Comparison of ENCODE assay signal across 8 mouse cellular contexts in genomic region chr19:47330743-47331227, GRCm38 (mm10).
DNase-seq lines count a peak whose midpoint lies in the region; ATAC-seq and TF ChIP-seq lines count a peak whose summit lies in the region.

No protein-coding gene starts in this region.

- WGBS in embryonic facial prominence, embryonic 11.5 days, result 7% methylated on average over 10 of the region's 10 CpGs
- WGBS in limb, embryonic 12.5 days, result 4% methylated on average over 10 of the region's 10 CpGs
- WGBS in midbrain, embryonic 16.5 days, result 15% methylated on average over 10 of the region's 10 CpGs

- no peaks in the 10 kb centered on the region for H3K4me1 ChIP-seq in MEL (ENCODE audit: control insufficient read depth in 1 of 2, insufficient read depth in 2 of 2, low read length in 2 of 2)
- peaks cover 19% of the 10 kb centered on the region for H3K4me1 ChIP-seq in embryonic facial prominence, embryonic 11.5 days (ENCODE audit: control insufficient read depth, insufficient read depth, low read length)
- peaks cover 84% of the 10 kb centered on the region for H3K4me1 ChIP-seq in limb, embryonic 12.5 days (replicated peaks)
- peaks cover 21% of the 10 kb centered on the region; the same call in 1 of the 2 replicates for H3K4me1 ChIP-seq in midbrain, embryonic 16.5 days (ENCODE audit: control insufficient read depth, insufficient read depth, low read length)

- TF ChIP-seq CTCF in MEL (IDR thresholded peaks at IDR 0.05 in 2 of 3, conservative IDR thresholded peaks at IDR 0.05 in 1 of 3; ENCODE audit: control insufficient read depth in 1 of 3, insufficient read depth in 1 of 3, low read depth in 2 of 3, low read length in 3 of 3, poor library complexity in 1 of 3, severe bottlenecking in 1 of 3), result no peak

- H3K27ac ChIP-seq in MEL (ENCODE audit: control insufficient read depth, low read depth, low read length), result no peak overlapping the region
- H3K27ac ChIP-seq in embryonic facial prominence, embryonic 11.5 days (replicated peaks; ENCODE audit: low read depth, low read length), result peak overlapping the region; percentile 69
- H3K27ac ChIP-seq in limb, embryonic 12.5 days, result peak overlapping the region; percentile 94
- 0 out of 2 replicates have a peak overlapping the region, but pooled peaks have one; percentile 47 for H3K27ac ChIP-seq in midbrain, embryonic 16.5 days (ENCODE audit: low read length)

- no peaks in the 10 kb centered on the region for H3K36me3 ChIP-seq in MEL (ENCODE audit: control insufficient read depth in 1 of 2, insufficient read depth in 2 of 2, low read length in 2 of 2)
- no peaks in the 10 kb centered on the region for H3K36me3 ChIP-seq in embryonic facial prominence, embryonic 11.5 days (replicated peaks; ENCODE audit: control insufficient read depth, insufficient read depth, low read depth, low read length)
- no peaks in the 10 kb centered on the region for H3K36me3 ChIP-seq in limb, embryonic 12.5 days
- no peaks in the 10 kb centered on the region for H3K36me3 ChIP-seq in midbrain, embryonic 16.5 days (ENCODE audit: control insufficient read depth, insufficient read depth, low read length)

- no peaks in the 10 kb centered on the region for H3K9me3 ChIP-seq in MEL (replicated peaks; ENCODE audit: insufficient read depth, low read length)
- H3K9me3 ChIP-seq in embryonic facial prominence, embryonic 11.5 days (replicated peaks; ENCODE audit: control insufficient read depth, low read length), result no peaks in the 10 kb centered on the region
- no peaks in the 10 kb centered on the region for H3K9me3 ChIP-seq in limb, embryonic 12.5 days
- H3K9me3 ChIP-seq in midbrain, embryonic 16.5 days (replicated peaks; ENCODE audit: control insufficient read depth, low read length, poor library complexity, severe bottlenecking), result no peaks in the 10 kb centered on the region

- no peak for TF ChIP-seq RAD21 in MEL (IDR thresholded peaks at IDR 0.05; ENCODE audit: low read depth, low read length)

- H3K9ac ChIP-seq in MEL (ENCODE audit: control insufficient read depth, low read depth, low read length, poor library complexity, severe bottlenecking), result no peak overlapping the region
- peak overlapping the region; percentile 29 for H3K9ac ChIP-seq in embryonic facial prominence, embryonic 11.5 days (replicated peaks; ENCODE audit: low read length)
- H3K9ac ChIP-seq in limb, embryonic 12.5 days (replicated peaks), result peak overlapping the region; percentile 38
- H3K9ac ChIP-seq in midbrain, embryonic 16.5 days (ENCODE audit: low read depth, low read length), result 0 out of 2 replicates have a peak overlapping the region, but pooled peaks have one; percentile 38

- TF ChIP-seq EP300 in MEL (IDR thresholded peaks at IDR 0.05; ENCODE audit: low read depth in 1 of 2, low read length in 2 of 2), result no peak

- ATAC-seq in embryonic facial prominence, embryonic 11.5 days (replicated peaks; ENCODE audit: insufficient number of reproducible peaks, low FRiP score, low TSS enrichment, low read depth), result peak; percentile 87
- ATAC-seq in limb, embryonic 12.5 days (ENCODE audit: insufficient number of reproducible peaks, insufficient read depth, low FRiP score, low TSS enrichment, low read depth), result peak; percentile 89
- peak; percentile 38 for ATAC-seq in midbrain, embryonic 16.5 days

- H3K4me2 ChIP-seq in embryonic facial prominence, embryonic 11.5 days (ENCODE audit: low read depth, low read length), result peak overlapping the region; percentile 16
- peak overlapping the region; percentile 35 for H3K4me2 ChIP-seq in limb, embryonic 12.5 days
- peak overlapping the region; percentile 14; the same call in 1 of the 2 replicates for H3K4me2 ChIP-seq in midbrain, embryonic 16.5 days (ENCODE audit: low read length)

- DNase-seq in MEL (ENCODE audit: low read depth, low spot score), result no peak
- peak; percentile 92 for DNase-seq in embryonic facial prominence, embryonic 11.5 days (ENCODE audit: low spot score)
- DNase-seq in heart, postnatal 14 days, result peak; percentile 59 to 66
- DNase-seq in yolk sac, embryonic 10.5 days (ENCODE audit: low spot score), result peak; percentile 89
- no peak for DNase-seq in c-Kit-positive CD71-positive TER-119-positive erythroid progenitor cells, embryonic 14.5 days (ENCODE audit: low spot score)
- no peak for DNase-seq in left cerebral cortex, postnatal 4 days

- H3K79me2 ChIP-seq in MEL (ENCODE audit: control insufficient read depth, insufficient read depth, low read length, poor library complexity), result no peaks in the 10 kb centered on the region

- no peak overlapping the region for H3K4me3 ChIP-seq in MEL (ENCODE audit: control insufficient read depth in 1 of 2, insufficient read depth in 1 of 2, low read depth in 2 of 2, low read length in 2 of 2)
- H3K4me3 ChIP-seq in embryonic facial prominence, embryonic 11.5 days (ENCODE audit: low read depth, low read length), result no peak overlapping the region
- H3K4me3 ChIP-seq in limb, embryonic 12.5 days (replicated peaks), result no peak overlapping the region
- H3K4me3 ChIP-seq in midbrain, embryonic 16.5 days (ENCODE audit: low read depth, low read length), result no peak overlapping the region

- H3K27me3 ChIP-seq in MEL (ENCODE audit: control insufficient read depth in 1 of 2, insufficient read depth in 2 of 2, low read length in 2 of 2), result no peaks in the 10 kb centered on the region
- no peaks in the 10 kb centered on the region for H3K27me3 ChIP-seq in embryonic facial prominence, embryonic 11.5 days (ENCODE audit: control insufficient read depth, insufficient read depth, low read length)
- no peaks in the 10 kb centered on the region for H3K27me3 ChIP-seq in limb, embryonic 12.5 days
- no peaks in the 10 kb centered on the region for H3K27me3 ChIP-seq in midbrain, embryonic 16.5 days (ENCODE audit: control insufficient read depth, insufficient read depth, low read depth, low read length)

- intact Hi-C loops in heart, postnatal 14 days (cut with DNase I), result no loop called here
- intact Hi-C loops in left cerebral cortex, postnatal 4 days (cut with DNase I), result no loop called here

- no peak for TF ChIP-seq POLR2A in MEL (IDR thresholded peaks at IDR 0.05; ENCODE audit: control insufficient read depth in 1 of 2, insufficient read depth in 1 of 2, low read depth in 1 of 2, low read length in 2 of 2, poor library complexity in 1 of 2)

TF ChIP-seq in MEL, 35 proteins besides CTCF, POLR2A, EP300 and RAD21:
- no peak for TF ChIP-seq RCOR1 (IDR thresholded peaks at IDR 0.05; ENCODE audit: low read depth, low read length)
- TF ChIP-seq BHLHE40 (IDR thresholded peaks at IDR 0.05; ENCODE audit: borderline replicate concordance, low read depth, low read length), result peak; percentile 43; the same call in 1 of the 2 replicates
- peak; percentile 43; the same call in 1 of the 2 replicates for TF ChIP-seq USF1 (IDR thresholded peaks at IDR 0.05; ENCODE audit: low read depth, low read length)

Comparison
In these comparisons a context has a peak if more than half of its experiments do, and no peak if none do; other contexts are left out.
1. DNase-seq: peak in embryonic facial prominence, embryonic 11.5 days (single experiment), heart, postnatal 14 days (2 of 2) and yolk sac, embryonic 10.5 days (single experiment); none in MEL (single experiment), c-Kit-positive CD71-positive TER-119-positive erythroid progenitor cells, embryonic 14.5 days (single experiment) and left cerebral cortex, postnatal 4 days (single experiment).
2. ATAC-seq: peak in every context shown above with its lines; median percentile 89 in limb, embryonic 12.5 days; 87 in embryonic facial prominence, embryonic 11.5 days; 38 in midbrain, embryonic 16.5 days.
3. Peak in every context shown above with its lines, with median percentiles within 50 percentile points of each other: H3K4me2 ChIP-seq.